Mouse (Mus musculus) left cerebral cortex, adult 8-10 months (tissue): ENCODE measurements around the gene Nkx2-5. TPM values are rescaled to one million over a fixed set of nuclear protein-coding genes. Genes with fewer than 3 reads are reported as not detected.

Experiments used
- DNase-seq, 2 experiments: peaks; one replicate each; pipeline ENCODE4 v3.0.0; 2022; ENCODE audit warnings: low spot score in 2 of 2
- total RNA-seq, 4 experiments: library from RNA; stranded (reverse); gene quantifications; 2 replicates each; pipeline ENCODE4 v1.2.4; 2022

Gene Nkx2-5
- not detected for total RNA-seq

- no peak for DNase-seq
Measured at GRCm38 (mm10) chr17:26844909-26845148, at the start of gene Nkx2-5. Nkx2-5 (minus strand) TSS chr17:26845009.

GRCm38 (mm10) chr17:26894342-26894741 lies 49.5 kb upstream of the Nkx2-5 start:
- peak in 1 of 2 experiments; percentile 46 for DNase-seq

- no peak for DNase-seq
Measured at GRCm38 (mm10) chr17:26893492-26893891, 48.7 kb upstream of the Nkx2-5 start.

GRCm38 (mm10) chr17:26892635-26893375 lies 48.0 kb upstream of the Nkx2-5 start:
- no peak for DNase-seq

GRCm38 (mm10) chr17:26887926-26888325 lies 43.1 kb upstream of the Nkx2-5 start:
- no peak for DNase-seq

- DNase-seq, result peak; percentile 65 to 66
Measured at GRCm38 (mm10) chr17:26886047-26886749, 41.4 kb upstream of the Nkx2-5 start.

- peak in 1 of 2 experiments; percentile 29 for DNase-seq
Measured at GRCm38 (mm10) chr17:26884995-26885926, 40.5 kb upstream of the Nkx2-5 start.

GRCm38 (mm10) chr17:26883585-26883984 lies 38.8 kb upstream of the Nkx2-5 start:
- DNase-seq, result no peak

GRCm38 (mm10) chr17:26882706-26883105 lies 37.9 kb upstream of the Nkx2-5 start:
- no peak for DNase-seq

- no peak for DNase-seq
Measured at GRCm38 (mm10) chr17:26879235-26879634, 34.4 kb upstream of the Nkx2-5 start.

- no peak for DNase-seq
Measured at GRCm38 (mm10) chr17:26877927-26878326, 33.1 kb upstream of the Nkx2-5 start.

GRCm38 (mm10) chr17:26874542-26874941 lies 29.7 kb upstream of the Nkx2-5 start:
- DNase-seq, result no peak

GRCm38 (mm10) chr17:26873502-26873901 lies 28.7 kb upstream of the Nkx2-5 start:
- no peak for DNase-seq

GRCm38 (mm10) chr17:26872870-26873269 lies 28.1 kb upstream of the Nkx2-5 start:
- no peak for DNase-seq

GRCm38 (mm10) chr17:26868756-26869155 lies 23.9 kb upstream of the Nkx2-5 start:
- no peak for DNase-seq

GRCm38 (mm10) chr17:26865156-26865555 lies 20.3 kb upstream of the Nkx2-5 start:
- no peak for DNase-seq

- no peak for DNase-seq
Measured at GRCm38 (mm10) chr17:26864343-26864742, 19.5 kb upstream of the Nkx2-5 start.

- DNase-seq, result no peak
Measured at GRCm38 (mm10) chr17:26861793-26862192, 17.0 kb upstream of the Nkx2-5 start.

- DNase-seq, result no peak
Measured at GRCm38 (mm10) chr17:26861383-26861782, 16.6 kb upstream of the Nkx2-5 start.

GRCm38 (mm10) chr17:26860906-26861305 lies 16.1 kb upstream of the Nkx2-5 start:
- DNase-seq, result no peak

GRCm38 (mm10) chr17:26852262-26852661 lies 7.5 kb upstream of the Nkx2-5 start:
- no peak for DNase-seq

GRCm38 (mm10) chr17:26851136-26851460 lies 6.3 kb upstream of the Nkx2-5 start:
- DNase-seq, result no peak
